Mouse (Mus musculus) effector memory CD4-positive, alpha-beta T cell, adult 7 months (primary cell): ENCODE measurements around the gene Sftpa1. TPM values are rescaled to one million over a fixed set of nuclear protein-coding genes. Genes with fewer than 3 reads are reported as not detected.

Experiments
- polyA plus RNA-seq: library from polyadenylated mRNA; unstranded; fragments of 100-300 nt; shearing (Covaris generic); gene quantifications from one replicate; pipeline ENCODE4 v1.2.1, GENCODE M21; 2017

The Sftpa1 gene
- polyA plus RNA-seq = 0.13 TPM

DNA sequence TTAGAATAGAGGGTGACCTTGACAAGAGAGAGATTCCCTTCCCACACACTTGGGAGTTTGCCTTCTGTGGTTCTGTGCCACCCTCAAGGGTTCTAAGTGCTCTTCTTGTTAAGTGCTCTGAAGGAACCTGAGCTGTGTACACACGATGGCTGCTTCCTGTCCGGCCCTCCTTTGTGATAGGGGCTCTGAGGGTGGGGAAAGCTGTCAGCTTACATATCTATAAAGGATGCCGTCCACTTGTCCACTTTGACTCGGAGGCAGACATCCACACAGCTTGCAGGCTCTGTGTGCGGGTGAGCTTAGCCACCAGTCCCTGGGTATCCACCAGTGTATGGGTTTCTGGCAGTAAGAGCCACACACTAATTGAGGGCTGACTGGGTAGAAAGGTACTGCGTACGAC lies at the start of gene Sftpa1:
Gene Sftpa1 (plus strand): TSS at position 243 of the 400 bp plus-strand sequence.

DNA sequence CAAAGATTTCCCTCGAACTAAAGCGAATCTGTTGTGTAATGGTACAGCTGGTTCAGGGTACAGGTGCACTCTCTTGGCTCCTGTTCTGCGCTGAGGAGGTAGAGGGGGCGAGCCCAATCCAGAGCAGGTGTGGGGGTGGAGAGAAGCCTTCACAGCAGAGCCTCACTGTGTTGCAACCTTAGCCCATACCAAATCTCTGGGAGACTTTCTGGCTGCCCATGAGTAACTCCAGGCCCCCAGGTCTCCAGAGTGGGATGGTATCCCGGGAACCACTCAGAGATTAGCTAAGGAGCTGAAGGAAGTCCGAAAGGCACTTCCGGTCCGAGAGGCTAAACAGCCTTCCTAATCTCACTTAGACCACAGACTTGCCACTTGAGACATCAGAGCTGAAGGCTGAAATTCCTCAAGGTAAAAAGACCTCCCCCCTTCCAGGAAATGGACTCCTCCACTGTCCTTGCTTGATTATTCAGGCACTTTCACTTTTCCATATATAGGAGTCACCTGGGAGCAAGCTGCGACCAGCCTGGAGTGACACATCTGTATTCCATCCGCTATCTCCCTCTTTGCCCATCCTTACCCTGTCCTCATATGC lies 26.6 kb upstream of the Sftpa1 start, which contains the start of gene Mat1a:
Gene Mat1a (plus strand): TSS at position 183 of the 592 bp plus-strand sequence.

GRCm38 (mm10) chr14:41151220-41151898 lies 19.8 kb downstream of the Sftpa1 start, which contains the start of gene Mbl1:
TSS of gene Mbl1 (plus strand) at chr14:41151458.

GRCm38 (mm10) chr14:41185059-41185821 lies 53.7 kb downstream of the Sftpa1 start, which contains the start of gene Sftpd:
TSS of gene Sftpd (minus strand) at chr14:41185149.

Other genes starting within 250 kb of the Sftpa1 start
- 0.40 TPM for gene Sh2d4b, start 238.5 kb upstream of the Sftpa1 start, polyA plus RNA-seq
- gene Tspan14, start 165.0 kb upstream of the Sftpa1 start, polyA plus RNA-seq = 120 TPM
- gene Fam213a, start 118.0 kb upstream of the Sftpa1 start, polyA plus RNA-seq = 15.1 TPM
- gene Dydc2, start 62.6 kb upstream of the Sftpa1 start, polyA plus RNA-seq = not detected
- not detected for gene Dydc1, start 58.9 kb upstream of the Sftpa1 start, polyA plus RNA-seq
- gene Mat1a, start 26.7 kb upstream of the Sftpa1 start, polyA plus RNA-seq = not detected
- not detected for gene Mbl1, start 19.7 kb downstream of the Sftpa1 start, polyA plus RNA-seq
- gene Sftpd, start 53.4 kb downstream of the Sftpa1 start, polyA plus RNA-seq = 0.28 TPM
- gene Gm2832, start 147.0 kb downstream of the Sftpa1 start, polyA plus RNA-seq = not detected
- gene Gm5798, start 216.8 kb downstream of the Sftpa1 start, polyA plus RNA-seq = 0.24 TPM